Mouse (Mus musculus): ENCODE data around the gene Ulk4. TPM values are rescaled to one million over a fixed set of nuclear protein-coding genes. Genes with fewer than 3 reads are reported as not detected.

Ulk4 gene
- total RNA-seq, 2 experiments from 2014 or later = 7.7 to 9.6 TPM

DNA sequence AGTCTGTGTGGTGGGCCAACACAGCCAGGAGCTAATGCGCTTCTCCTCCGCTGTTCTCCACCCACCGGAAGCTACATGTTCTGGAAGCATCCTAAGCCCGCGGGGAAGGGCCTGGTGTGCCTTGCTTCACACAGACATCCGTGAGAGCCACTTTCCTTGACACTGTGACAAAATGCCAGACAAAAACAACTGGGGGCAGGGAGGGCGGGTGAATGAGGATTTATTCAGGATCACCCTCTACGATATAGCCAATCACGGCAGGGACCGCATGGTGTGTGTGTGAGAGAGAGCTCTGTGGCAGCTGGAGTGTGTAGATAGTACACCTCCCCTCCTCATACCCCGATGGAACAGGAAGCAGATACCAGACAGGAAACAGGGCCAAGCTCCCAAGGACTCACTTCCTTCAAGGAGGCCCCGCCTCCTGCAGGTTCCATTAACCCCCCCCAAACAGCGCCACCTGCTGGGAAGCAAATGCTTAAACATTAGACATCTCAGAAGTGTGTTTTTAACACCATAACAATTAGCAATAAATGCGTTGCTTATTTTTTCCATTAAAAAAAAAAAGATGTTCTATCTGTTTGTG lies 362.0 kb downstream of the Ulk4 start:
- DNase-seq (ENCODE audit: low spot score in 2 of 2) = no peak

DNA sequence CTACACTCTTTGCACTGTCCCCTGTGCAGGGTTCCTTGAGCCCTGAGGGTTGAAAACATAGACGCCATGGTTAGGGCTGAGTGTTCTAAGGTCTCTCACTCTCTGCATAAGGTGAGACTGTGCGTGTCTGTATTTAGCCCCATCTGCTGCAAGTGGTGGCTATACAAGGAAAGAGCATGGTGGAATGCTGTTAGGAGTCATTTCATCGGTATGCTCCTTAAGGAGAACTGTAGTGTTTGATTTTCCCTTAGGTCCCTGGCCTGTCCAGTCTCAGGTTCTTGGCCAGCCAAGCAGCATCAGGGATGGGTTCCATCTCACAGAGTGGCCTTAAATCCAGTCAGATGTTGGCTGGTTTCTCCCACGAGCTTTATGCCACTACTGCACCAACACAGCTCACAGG lies 362.6 kb downstream of the Ulk4 start:
- no peak for DNase-seq (ENCODE audit: low spot score in 2 of 2)

DNA sequence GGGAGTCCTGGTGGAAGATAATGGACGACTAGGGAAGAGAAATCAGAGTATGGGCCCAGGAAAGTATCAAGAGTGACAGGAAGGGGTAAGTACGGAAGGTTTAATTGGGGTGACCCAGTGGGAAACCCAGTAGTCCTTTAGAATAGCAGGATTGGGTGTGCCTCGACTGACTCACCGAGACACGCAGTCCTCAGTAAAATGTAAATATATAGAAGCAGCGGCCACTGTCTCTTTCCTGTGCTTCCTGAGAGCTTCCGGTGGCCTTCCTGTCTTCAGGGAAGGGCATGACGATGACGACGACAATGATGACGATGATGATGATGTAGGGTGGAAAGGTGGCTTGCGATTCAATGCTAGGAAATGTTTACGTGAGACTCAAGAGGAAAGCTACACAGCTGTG lies 363.8 kb downstream of the Ulk4 start:
- no peak for DNase-seq (ENCODE audit: low spot score in 2 of 2)

DNA sequence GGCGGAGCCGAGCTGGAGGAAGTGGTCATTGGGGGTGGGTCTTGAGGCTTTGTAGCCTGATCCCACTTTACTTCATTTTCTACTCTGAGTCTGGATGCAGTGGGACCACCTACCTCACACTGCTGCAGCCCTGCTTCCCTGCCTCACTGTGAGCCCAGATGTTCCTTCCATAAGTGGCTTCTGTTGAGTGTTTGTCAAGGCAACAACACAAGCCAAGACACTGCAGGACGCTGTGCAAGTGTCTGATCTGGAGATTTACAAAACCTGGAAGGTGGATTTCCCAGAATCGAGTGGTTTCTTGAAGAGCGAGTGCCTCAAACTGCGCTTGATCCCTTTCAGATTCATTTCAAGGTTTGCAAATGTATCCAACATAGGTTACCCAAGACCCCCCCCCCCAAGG lies 368.5 kb downstream of the Ulk4 start:
- no peak for DNase-seq (ENCODE audit: low spot score in 2 of 2)

Small RNA genes lying within 50 kb of the gene (microRNA-seq; reads per million reads assigned to microRNA genes)
- gene Mir7090 = 0.22 to 0.59 reads per million in 2 experiments

Other genes with a start within 250 kb of the Ulk4 start
- gene Trak1, start 20.3 kb upstream of the Ulk4 start, total RNA-seq (2021) = 100 to 1,000 TPM; 207 to 210 TPM
- 100 to 1,000 TPM; 453 to 489 TPM for gene Cck, start 218.5 kb upstream of the Ulk4 start, total RNA-seq (2021)